Mouse (Mus musculus): ENCODE results near the gene Tmem267.

DNA sequence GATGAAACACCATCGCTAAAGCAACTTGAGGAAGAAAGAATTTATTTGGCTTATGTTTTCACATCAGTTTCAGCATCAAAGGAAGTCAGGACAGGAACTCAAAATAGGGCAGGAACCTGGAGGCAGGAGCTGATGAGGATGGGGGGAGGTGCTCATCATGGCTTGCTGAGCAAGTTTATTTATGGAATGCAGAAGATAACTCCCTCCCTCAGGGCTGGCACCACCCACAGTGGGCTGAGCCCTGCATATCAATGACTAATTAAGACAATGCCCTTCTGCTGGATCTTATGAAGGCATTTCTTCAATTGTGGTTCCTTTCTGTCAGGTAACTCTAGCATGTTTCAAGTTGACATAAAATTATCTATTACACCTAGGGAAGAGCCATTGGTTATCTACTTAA lies 45.6 kb upstream of the Tmem267 start:
- TF ChIP-seq ZC3H11A (IDR thresholded peaks at IDR 0.05; ENCODE audit: borderline replicate concordance, low read depth, low read length) (no peak), MAFK (IDR thresholded peaks at IDR 0.05; ENCODE audit: insufficient read depth, low read depth, low read length) (no peak)

Measured in ES-E14 (cell line).